Mouse (Mus musculus): ENCODE measurements around the gene Itgad.
"Not testable (repeated sequence)": the region's sequence is repeated elsewhere in the genome, so short reads cannot be mapped to it uniquely, and the experiment has no call there.

Itgad gene

DNA sequence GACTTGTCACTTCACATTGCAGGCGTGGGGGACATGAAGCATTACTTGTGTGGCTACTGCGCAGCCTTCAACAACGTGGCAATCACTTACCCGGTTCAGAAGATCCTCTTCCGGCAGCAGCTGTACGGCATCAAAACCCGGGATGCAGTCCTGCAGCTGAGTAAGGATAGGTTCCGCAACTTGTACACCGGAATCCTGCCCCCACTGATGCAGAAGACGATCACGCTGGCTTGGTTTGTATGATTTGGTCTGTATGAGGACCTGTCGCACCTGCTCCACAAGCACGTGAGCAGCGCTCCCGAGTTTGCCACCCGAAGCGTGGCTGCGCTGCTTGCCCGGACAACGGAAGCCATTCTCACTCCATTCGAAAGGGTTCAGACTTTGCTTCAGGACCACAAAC is at the start of gene Itgad:
Itgad (plus strand) TSS at position 301 of the 400 bp plus-strand sequence.
- in situ Hi-C loops (cut with MboI; ENCODE audit: low pct_unique_long_range_greater_than_20kb in 1 of 2, low sequenced_read_pairs in 2 of 2, unreplicated experiment in 1 of 2) = no loop called here

DNA sequence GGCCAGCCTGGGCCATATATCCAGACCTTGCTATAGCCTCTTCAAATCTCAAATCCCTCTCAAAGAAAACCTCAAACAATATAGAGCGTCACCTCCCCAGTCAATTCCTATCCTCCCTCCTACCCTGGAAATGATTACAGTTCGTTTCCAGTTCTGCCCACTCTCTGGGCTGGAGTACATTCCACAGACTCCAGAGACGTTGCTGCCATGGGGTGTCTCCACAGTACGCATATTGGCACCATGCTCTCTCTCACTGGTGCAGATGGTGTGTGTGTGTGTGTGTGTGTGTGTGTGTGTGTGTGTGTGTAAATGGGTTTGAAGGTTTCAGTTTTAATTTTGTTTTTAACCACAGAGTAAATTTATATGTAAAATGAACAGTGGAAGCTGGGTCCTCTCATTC is 48.9 kb upstream of the Itgad start:
- in situ Hi-C loops (cut with MboI; ENCODE audit: low pct_unique_long_range_greater_than_20kb in 1 of 2, low sequenced_read_pairs in 2 of 2, unreplicated experiment in 1 of 2) = no loop called here

DNA sequence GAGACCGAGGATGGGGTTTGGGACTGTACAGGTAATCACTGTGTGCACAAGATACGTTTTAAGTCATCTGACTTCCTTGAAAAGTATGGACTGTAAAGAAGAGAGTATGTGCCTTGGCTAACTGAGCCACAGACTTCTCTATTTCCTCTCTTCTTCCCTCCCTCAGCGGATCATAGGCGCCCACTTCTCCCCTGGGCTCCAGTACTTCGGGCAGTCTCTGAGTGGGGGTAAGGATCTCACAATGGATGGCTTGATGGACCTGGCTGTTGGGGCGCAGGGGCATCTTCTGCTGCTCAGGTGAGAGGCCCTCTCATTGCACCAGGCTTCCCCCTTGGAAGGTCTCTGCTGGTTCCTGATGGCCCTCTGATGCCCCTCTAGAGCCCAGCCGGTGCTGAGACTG is 46.7 kb upstream of the Itgad start:
- in situ Hi-C loops (cut with MboI; ENCODE audit: low pct_unique_long_range_greater_than_20kb in 1 of 2, low sequenced_read_pairs in 2 of 2, unreplicated experiment in 1 of 2) = no loop called here

DNA sequence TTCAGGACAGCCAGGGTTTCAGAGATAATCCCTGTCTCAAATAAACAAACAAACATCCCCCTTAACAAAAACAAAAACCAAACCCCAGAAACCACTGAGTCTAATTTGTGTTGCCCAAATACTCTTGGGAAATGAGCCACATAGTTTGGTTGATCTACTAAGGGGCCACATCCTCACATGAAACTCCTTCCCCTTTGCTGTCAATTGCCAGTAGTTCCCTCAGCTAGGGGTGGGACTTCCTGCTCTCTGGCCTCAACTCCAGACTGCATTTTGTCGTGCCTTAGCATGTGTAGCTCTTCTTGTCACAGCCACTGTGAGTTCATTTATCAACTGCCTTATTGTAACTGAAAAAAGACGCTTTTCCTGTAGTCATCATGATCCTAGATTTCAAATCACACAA is 43.9 kb upstream of the Itgad start:
- in situ Hi-C loops (cut with MboI; ENCODE audit: low pct_unique_long_range_greater_than_20kb in 1 of 2, low sequenced_read_pairs in 2 of 2, unreplicated experiment in 1 of 2) = no loop called here

DNA sequence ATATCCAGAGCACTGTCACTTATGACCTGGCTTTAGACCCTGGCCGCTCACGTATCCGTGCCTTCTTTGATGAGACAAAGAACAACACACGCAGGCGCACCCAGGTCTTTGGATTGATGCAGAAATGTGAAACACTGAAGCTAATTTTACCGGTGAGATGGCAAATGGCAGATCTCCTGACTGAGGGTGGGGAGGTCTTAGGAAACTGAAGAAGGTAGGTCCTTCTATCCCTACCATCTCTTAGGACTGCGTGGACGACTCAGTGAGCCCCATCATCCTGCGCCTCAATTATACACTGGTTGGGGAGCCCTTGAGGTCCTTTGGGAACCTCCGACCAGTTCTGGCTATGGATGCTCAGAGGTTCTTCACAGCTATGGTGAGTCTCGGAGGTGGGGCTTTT is 42.0 kb upstream of the Itgad start:
- in situ Hi-C loops (cut with MboI; ENCODE audit: low pct_unique_long_range_greater_than_20kb in 1 of 2, low sequenced_read_pairs in 2 of 2, unreplicated experiment in 1 of 2) = no loop called here

DNA sequence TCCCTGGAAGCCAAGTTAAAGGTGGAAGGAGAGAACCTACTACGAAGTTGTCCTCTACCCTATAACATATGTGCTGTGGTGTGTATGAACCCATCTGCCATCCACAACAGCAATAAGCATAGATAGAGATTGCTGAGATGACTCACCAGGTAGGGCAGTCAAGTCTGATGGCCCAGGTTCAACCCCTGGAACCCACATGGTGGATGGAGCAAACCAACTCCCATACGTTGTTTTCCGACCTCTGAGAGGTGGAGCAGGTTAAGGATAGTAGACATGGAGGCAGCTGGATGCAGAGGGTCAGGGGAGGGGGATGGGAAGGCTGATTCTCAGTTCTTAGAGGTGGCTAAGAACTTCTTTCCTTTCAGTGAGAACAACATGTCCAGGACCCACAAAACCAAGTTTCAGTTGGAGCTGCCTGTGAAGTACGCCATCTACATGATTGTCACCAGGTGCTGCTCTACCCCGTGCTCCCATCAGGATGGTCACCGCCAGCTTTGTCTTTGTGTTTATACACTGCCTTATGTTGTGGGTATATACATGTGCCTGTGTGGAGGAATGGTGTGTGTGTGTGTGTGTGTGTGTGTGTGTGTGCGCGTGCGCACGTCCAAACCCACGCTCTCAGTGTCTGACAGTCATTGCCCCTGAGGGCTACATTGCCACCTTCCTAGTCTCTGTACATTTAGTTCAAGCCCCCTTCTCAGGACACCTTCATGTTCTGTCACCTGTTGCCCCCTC is 39.6 kb upstream of the Itgad start:
- in situ Hi-C loops (cut with MboI; ENCODE audit: low pct_unique_long_range_greater_than_20kb in 1 of 2, low sequenced_read_pairs in 2 of 2, unreplicated experiment in 1 of 2) = no loop called here

DNA sequence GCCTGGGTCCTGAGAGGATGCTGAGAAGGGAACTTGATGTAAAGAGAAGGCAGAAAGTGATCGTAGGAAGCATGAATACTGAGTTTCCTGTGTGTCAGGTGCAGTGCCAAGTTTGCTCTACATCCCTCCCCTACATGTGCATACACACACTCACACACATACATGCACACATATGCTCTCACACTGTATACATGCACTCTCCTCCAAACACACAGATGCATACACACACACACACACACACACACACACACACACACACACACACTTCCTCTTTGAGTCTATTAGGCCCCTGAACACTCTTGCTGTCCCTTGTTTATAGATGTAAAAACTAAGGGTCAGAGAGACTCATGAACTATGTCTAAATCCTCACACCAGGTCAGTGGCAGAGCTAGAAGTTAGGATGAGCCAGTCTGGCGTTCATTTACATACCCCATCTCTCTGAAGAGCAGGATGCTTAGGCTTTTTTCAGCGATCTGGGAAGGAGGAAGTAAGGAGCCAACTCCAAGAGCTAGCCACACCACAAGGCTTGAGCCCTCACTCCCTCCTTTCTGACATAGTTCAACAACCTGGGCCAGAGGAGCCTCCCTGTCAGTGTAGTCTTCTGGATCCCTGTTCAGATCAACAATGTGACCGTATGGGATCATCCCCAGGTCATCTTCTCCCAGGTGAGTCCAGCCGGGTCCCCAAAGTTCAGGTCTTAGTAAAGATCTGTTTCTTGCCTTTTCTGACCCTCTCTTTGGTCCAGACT is 38.8 kb upstream of the Itgad start:
- in situ Hi-C loops (cut with MboI; ENCODE audit: low pct_unique_long_range_greater_than_20kb in 1 of 2, low sequenced_read_pairs in 2 of 2, unreplicated experiment in 1 of 2) = no loop called here

DNA sequence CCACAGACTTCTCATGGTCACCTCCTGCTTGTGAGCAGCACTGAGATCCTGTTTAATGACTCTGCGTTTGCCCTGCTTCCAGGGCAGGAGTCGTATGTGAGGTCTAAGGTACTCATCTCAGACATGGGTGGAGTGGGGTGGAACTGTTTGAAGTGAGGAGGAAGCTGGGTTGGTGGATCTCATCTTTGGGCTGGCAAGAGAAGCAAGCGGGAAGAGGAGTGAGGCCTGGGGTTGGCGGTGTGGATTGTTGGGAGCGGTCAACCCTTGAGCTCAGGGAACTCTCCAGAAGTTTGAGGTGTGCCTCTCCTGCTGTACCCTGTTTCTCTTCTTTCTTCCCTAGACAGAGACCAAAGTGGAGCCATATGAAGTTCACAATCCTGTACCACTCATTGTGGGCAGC is 37.8 kb upstream of the Itgad start:
- in situ Hi-C loops (cut with MboI; ENCODE audit: low pct_unique_long_range_greater_than_20kb in 1 of 2, low sequenced_read_pairs in 2 of 2, unreplicated experiment in 1 of 2) = no loop called here

DNA sequence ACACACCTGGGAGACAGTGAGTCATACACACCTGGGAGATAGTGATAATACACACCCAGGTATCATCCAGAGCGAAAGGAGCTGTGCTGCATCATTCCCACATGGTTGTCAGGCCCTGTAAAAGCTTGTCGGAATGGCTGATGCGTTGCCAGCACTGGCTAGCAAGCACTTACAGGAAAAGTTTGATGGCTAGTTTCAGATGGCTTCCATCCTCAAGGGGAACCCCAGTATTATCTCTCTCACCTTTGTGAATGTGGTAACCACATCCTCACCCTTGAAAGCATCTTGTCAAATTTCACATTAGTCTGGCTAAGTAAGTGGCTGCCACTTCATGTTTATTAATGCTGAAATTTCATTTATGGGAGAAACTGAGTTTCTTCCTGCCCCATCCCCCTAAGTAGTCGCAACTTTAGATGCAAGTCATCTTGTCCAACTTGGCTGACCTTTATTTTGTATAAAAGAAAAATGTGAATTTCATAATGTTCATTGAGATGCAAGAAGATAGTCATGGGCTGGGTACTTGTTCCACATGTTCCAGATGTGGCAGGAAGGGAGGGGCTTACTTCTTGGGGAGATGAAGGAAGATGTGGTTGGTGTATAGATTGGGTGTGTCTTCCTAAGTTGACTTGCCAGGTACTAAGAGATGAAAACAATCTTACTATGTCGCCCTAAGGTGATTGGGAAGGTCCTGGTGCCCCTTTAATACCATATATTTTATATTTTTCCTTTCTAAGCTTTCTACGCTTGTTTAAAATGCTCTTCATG is 34.3 kb upstream of the Itgad start:
- in situ Hi-C loops (cut with MboI; ENCODE audit: low pct_unique_long_range_greater_than_20kb in 1 of 2, low sequenced_read_pairs in 2 of 2, unreplicated experiment in 1 of 2) = no loop called here

DNA sequence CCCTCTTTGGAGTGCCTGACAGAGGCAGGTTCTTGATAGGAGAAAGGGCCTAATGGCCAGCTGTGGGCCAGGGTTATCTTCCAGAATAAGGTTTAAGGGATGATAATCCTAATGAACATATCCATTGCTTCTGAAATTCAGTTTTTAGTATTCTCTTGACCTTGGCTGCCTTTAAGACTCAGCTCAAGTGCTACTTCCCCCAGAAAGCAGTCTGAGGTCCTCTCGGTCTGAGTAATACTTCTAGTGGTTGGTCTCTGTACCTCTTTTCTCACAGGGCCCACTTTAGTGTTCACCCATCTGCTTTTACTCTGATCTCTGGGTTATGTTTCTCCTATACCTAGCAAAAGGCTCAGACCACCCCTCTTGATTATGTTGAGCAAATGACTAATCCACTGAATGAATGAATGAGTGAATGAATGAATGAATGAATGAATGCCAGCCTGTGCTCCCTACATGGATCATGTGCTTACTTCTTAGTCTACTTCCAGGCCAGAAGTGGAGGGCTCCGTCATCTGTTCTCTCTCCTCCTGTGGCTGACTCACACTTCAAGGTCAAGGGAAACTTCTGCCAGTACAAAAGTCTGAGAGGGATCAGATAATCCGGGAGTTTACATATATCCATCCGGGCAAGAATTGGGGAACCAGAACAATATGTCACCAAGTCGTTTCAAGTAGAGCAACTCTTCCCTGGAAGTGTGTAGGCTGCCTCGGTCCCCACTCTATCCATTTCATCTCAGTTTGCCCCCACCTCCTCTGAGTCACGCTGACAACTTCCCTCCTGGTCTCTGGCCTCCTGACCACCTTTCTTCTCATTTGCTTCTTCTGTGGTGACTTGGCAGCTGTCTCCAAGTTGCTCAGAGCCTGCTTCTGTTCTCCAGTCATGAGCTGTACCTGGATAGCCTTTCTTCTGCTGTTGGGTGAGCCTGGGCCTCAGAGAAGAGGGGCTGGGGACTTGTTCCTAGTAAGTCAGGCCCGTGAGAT is 25.1 kb upstream of the Itgad start, which contains the start of gene Itgax:
Itgax (plus strand) TSS at position 807 of the 980 bp plus-strand sequence.
- in situ Hi-C loops (cut with MboI; ENCODE audit: low pct_unique_long_range_greater_than_20kb in 1 of 2, low sequenced_read_pairs in 2 of 2, unreplicated experiment in 1 of 2) = no loop called here

DNA sequence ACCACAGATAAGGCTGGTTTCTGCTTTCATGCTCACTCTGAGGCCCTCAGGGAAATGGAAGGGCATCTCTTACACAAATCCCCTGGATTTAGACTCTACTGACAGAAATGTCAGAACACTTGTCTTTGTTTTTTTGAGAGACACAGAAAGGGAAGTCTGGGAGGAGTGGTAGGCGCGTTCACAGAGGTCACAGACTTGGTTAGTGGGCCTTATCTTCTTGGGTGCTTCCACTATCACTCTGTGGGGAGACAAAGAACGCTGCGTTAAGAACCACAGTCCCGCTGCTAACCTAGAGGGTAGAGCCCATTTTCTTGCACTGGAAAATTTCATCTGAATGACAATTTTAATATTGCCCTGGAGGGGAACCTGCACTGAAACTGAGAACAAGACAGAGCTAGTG is 22.0 kb upstream of the Itgad start:
- in situ Hi-C loops (cut with MboI; ENCODE audit: low pct_unique_long_range_greater_than_20kb in 1 of 2, low sequenced_read_pairs in 2 of 2, unreplicated experiment in 1 of 2) = no loop called here

DNA sequence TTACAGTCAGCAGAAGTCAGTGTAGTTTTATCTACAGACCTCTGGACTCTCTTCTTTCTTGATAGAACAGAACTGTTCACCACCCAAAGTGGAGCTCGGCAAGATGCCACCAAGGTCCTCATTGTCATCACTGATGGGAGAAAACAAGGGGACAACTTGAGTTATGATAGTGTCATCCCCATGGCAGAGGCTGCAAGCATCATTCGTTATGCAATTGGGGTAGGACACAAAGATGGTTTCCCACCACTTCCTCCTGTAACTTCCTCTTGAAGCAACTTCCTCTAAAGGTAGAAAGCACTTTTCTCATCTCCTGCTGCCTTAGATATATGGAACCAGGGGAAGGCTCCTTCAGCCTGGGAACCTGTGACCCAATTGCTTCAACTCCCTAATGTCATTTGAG is 20.6 kb upstream of the Itgad start:
- in situ Hi-C loops (cut with MboI; ENCODE audit: low pct_unique_long_range_greater_than_20kb in 1 of 2, low sequenced_read_pairs in 2 of 2, unreplicated experiment in 1 of 2) = no loop called here

DNA sequence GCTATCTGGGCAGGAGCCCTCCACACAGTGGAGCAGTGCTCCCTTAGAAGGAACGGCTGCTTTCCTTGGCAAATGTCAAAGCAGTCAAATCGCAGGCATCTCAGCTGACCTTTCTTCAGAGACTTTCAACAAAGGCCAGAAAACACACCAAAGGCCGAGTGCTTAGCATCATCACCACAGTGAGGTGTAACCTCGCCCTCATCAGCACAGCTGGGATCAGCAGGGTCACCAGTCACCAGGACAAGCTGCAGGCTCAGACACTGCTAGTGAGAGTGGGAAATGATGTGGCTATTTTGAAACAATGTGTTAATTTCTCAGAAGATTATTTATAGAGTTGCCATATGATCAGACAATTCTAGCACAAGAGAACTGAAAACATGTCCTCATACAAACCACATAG is 17.2 kb upstream of the Itgad start:
- in situ Hi-C loops (cut with MboI; ENCODE audit: low pct_unique_long_range_greater_than_20kb in 1 of 2, low sequenced_read_pairs in 2 of 2, unreplicated experiment in 1 of 2) = no loop called here

DNA sequence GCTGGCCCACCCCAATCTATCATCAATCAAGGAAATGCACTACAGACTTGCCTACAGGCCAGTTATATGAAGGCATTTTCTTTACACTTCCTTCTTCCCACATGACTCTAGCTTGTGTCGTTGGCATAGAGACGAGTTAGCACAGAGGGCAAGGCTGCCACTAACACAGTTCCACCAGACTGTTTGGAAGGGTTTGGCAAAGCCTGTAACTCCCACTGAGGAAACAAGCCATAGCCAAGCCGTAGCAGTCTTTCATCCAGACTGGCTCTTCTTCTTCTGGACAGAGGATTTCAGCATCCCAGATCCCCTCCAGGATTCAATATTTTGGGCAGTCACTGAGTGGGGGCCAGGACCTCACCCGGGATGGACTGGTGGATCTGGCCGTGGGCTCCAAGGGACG is 14.6 kb upstream of the Itgad start:
- in situ Hi-C loops (cut with MboI; ENCODE audit: low pct_unique_long_range_greater_than_20kb in 1 of 2, low sequenced_read_pairs in 2 of 2, unreplicated experiment in 1 of 2) = no loop called here

DNA sequence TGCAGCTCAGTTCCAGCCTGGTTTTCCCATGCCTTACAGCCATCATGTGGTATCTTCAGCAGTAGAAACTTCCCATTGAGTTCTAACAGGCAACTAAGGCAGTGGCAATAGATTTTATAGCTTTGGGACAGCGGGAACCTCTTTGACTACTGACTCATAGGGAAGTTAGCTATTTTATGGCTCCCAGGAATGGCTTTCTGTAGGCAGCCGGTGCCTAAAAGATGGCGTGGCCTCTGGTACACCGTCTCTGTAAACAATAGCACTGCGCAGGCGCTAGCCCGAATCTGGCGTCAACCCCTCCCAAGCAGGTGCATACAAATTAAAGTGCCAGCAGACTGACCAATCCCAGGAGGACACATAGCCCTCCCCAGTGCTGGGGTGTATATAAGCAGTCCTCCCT is 3.2 kb upstream of the Itgad start:
- in situ Hi-C loops (cut with MboI; ENCODE audit: low pct_unique_long_range_greater_than_20kb in 1 of 2, low sequenced_read_pairs in 2 of 2, unreplicated experiment in 1 of 2) = no loop called here

DNA sequence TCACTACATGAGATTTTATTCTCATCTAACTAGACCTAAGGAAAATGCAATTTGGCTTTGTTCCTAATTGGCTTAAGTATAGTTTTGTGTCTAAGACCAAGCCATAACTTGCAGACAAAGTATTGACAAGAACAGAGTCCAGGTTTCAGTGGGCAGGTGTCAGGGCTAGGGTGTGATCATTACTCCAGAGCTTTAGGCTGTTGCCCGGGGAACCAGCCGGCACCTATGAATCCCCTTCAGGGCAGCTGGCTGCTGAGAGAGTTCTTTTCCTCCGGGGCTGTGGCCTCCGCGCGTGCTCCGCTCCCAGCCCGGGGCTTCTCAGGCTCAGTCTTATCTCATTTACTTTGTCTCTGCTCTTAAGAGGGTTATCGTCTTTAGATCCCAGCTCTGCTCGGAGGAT is 748 bp downstream of the Itgad start:
- in situ Hi-C loops (cut with MboI; ENCODE audit: low pct_unique_long_range_greater_than_20kb in 1 of 2, low sequenced_read_pairs in 2 of 2, unreplicated experiment in 1 of 2) = no loop called here

DNA sequence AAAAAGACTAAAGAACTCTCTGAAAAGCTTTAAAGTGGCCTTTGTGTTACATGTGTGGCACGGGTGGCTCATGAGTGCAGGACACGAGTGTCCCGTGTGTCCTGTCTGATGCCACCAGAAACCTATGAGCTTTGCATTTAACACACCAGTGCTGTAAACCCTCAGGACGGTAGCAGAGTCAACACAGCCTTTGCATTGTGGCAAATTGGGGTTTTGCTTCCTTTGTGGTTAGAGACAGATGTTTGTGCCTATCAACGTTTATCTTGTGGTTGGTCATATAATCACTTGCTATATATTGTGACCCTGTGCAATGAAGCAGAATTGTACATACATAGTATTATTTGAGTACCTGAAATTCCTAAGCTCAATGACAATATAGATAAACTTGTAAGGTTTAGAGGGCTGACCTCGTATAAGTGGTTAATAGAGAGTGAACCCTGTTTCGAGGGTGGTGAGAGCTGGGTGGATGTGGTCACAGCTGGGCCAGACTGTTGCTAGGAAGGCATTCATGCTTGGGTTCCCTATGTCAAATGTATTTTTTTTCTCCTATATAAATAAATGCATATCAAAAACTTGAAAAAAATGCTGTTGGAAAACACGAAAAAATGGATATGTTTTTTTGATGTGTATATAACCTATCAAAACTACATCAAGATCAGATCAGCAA is 4.6 kb downstream of the Itgad start:
- in situ Hi-C loops (cut with MboI; ENCODE audit: low pct_unique_long_range_greater_than_20kb in 1 of 2, low sequenced_read_pairs in 2 of 2, unreplicated experiment in 1 of 2) = not testable (repeated sequence)

DNA sequence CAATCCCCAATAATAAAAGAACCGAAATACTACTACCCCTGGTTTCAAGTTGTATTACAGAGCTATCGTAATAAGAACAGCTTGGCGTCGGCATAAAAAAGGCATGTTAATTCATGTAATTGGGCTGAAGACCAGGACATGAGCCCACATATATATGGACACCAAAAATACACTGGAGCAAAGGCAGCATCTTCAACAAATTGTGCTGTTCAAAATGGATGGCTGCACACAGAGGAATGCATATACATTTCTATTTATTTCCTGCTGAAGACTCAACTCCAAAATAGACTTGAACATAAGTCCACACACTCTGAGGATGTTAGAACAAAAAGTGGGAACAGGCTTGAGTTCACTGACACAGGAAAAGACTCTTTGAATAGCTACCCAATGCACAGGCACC is 9.8 kb downstream of the Itgad start:
- in situ Hi-C loops (cut with MboI; ENCODE audit: low pct_unique_long_range_greater_than_20kb in 1 of 2, low sequenced_read_pairs in 2 of 2, unreplicated experiment in 1 of 2) = no loop called here

Data from mouse embryonic stem cell (cell line).